Mouse (Mus musculus) cortical plate, adult 2 months (tissue): ENCODE measurements around the gene Try10.
"Not testable (repeated sequence)": the region's sequence is repeated elsewhere in the genome, so short reads cannot be mapped to it uniquely, and the experiment has no call there.

Experiments
- CTCF ChIP-seq: fragments of 200-500 bp; IDR thresholded peaks from 2 replicates; pipeline ENCODE4 v1.5.1; 2011; ENCODE audit warnings: mild to moderate bottlenecking, control low read depth, low read length; ENCODE audit not compliant: insufficient read depth; ENCODE audit errors: extremely low read depth
- POLR2A ChIP-seq: fragments of 200-500 bp; IDR thresholded peaks from 2 replicates; pipeline ENCODE4 v1.6.1; 2011; ENCODE audit warnings: mild to moderate bottlenecking, low read length, control low read depth; ENCODE audit not compliant: insufficient read depth; ENCODE audit errors: extremely low read depth

DNA sequence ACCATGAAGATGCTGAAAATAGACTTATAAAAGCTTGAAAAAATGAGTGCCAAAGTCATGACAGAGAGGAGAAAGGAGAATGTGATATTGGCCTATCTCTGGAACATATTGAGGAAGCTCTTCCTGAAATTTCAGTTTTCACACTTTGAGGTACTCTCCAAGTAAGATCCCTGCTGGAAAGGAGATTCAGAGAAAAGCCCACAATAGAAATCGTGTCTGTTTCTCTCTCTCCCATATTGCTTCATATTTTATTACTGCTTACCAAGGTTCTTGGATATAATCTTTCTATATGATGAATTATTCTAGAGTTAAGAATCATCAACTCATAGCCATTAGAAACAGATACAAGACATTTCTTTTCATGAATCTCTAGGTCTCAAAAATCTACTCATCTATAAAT lies 37.7 kb downstream of the Try10 start:
- TF ChIP-seq CTCF, POLR2A: not testable (repeated sequence)
